ENCODE assay signal across 8 mouse cellular contexts in the genomic region with DNA sequence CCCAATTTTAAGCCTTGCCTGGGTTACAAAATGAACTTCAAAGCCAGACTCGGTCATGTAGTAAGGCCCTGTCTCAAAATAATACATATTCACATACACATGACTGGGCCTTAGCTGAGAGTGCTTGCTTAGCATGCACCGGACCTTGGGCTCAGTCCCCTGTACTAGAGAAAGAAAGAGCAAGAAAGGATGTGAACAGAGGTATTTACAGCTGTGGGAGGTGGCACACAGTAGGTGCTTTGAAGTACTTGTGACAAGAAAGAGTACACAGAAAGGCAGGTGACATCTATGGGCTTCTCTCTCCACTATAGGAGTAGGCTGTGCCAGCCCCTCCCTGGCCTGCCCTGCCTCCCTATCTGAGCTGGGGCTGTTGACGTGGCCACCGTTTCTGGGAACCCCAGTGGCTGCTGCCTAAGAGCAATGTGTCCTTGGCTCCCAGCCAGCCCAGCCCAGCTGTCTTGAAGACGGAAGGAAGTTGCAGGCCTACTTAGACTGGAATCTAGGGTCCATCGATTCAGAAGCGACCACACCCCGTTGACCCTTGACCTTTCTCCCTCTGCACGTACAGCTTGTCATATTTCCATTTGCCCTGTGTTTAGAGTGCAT. TPM values are rescaled to one million over a fixed set of nuclear protein-coding genes. Genes with fewer than 3 reads are reported as not detected.
DNase-seq lines count a peak whose midpoint lies in the region; ATAC-seq lines count a peak whose summit lies in the region.

No protein-coding gene starts in this region.

- H3K27ac ChIP-seq in hindbrain, embryonic 16.5 days (ENCODE audit: low read depth, low read length), result no peak overlapping the region
- no peak overlapping the region for H3K27ac ChIP-seq in hindbrain, embryonic 10.5 days
- H3K27ac ChIP-seq in stomach, embryonic 16.5 days (ENCODE audit: low read length), result peak overlapping the region; percentile 60; the same call in 1 of the 2 replicates
- H3K27ac ChIP-seq in forebrain, embryonic 11.5 days (ENCODE audit: low read depth, low read length), result no peak overlapping the region

- no peaks in the 10 kb centered on the region for H3K36me3 ChIP-seq in hindbrain, embryonic 16.5 days (ENCODE audit: control insufficient read depth, insufficient read depth, low read length)
- no peaks in the 10 kb centered on the region for H3K36me3 ChIP-seq in hindbrain, embryonic 10.5 days
- peaks cover 87% of the 10 kb centered on the region for H3K36me3 ChIP-seq in megakaryocyte, embryonic 14.5 days (replicated peaks; ENCODE audit: low read length)
- no peaks in the 10 kb centered on the region for H3K36me3 ChIP-seq in stomach, embryonic 16.5 days (ENCODE audit: control insufficient read depth, insufficient read depth, low read length)
- no peaks in the 10 kb centered on the region for H3K36me3 ChIP-seq in forebrain, embryonic 11.5 days (ENCODE audit: control insufficient read depth, insufficient read depth, low read length)

- H3K4me1 ChIP-seq in hindbrain, embryonic 16.5 days (ENCODE audit: control insufficient read depth, insufficient read depth, low read depth, low read length), result 0 out of 2 replicates have a peak, but pooled peaks cover 4% of the 10 kb centered on the region
- H3K4me1 ChIP-seq in hindbrain, embryonic 10.5 days (replicated peaks), result peaks cover 53% of the 10 kb centered on the region
- H3K4me1 ChIP-seq in megakaryocyte, embryonic 14.5 days, result peaks cover 100% of the 10 kb centered on the region
- H3K4me1 ChIP-seq in stomach, embryonic 16.5 days (ENCODE audit: control insufficient read depth, insufficient read depth, low read length), result peaks cover 34% of the 10 kb centered on the region
- H3K4me1 ChIP-seq in forebrain, embryonic 11.5 days (replicated peaks; ENCODE audit: control insufficient read depth, insufficient read depth, low read length), result no peaks in the 10 kb centered on the region

- 0 out of 2 replicates have a peak, but pooled peaks have one; percentile 24 for ATAC-seq in hindbrain, embryonic 16.5 days
- ATAC-seq in stomach, embryonic 16.5 days (ENCODE audit: insufficient read depth, low FRiP score), result peak; percentile 86
- no peak for ATAC-seq in forebrain, embryonic 11.5 days (replicated peaks; ENCODE audit: low FRiP score)

- no peak overlapping the region for H3K4me3 ChIP-seq in hindbrain, embryonic 16.5 days (ENCODE audit: low read length)
- H3K4me3 ChIP-seq in hindbrain, embryonic 10.5 days, result no peak overlapping the region
- peak overlapping the region; percentile 77 for H3K4me3 ChIP-seq in megakaryocyte, embryonic 14.5 days (replicated peaks)
- no peak overlapping the region for H3K4me3 ChIP-seq in stomach, embryonic 16.5 days (replicated peaks; ENCODE audit: low read length)
- no peak overlapping the region for H3K4me3 ChIP-seq in forebrain, embryonic 11.5 days (ENCODE audit: low read depth, low read length)

- WGBS in hindbrain, embryonic 16.5 days, result 63% methylated on average over 9 of the region's 9 CpGs
- 74% methylated on average over 9 of the region's 9 CpGs for WGBS in hindbrain, embryonic 10.5 days
- WGBS in large intestine, adult 2 months, result 15% methylated on average over 9 of the region's 9 CpGs
- 39% methylated on average over 9 of the region's 9 CpGs for WGBS in stomach, embryonic 16.5 days
- 84% methylated on average over 9 of the region's 9 CpGs for whole genome bisulfite sequencing in forebrain, embryonic 11.5 days

- H3K9me3 ChIP-seq in hindbrain, embryonic 16.5 days (ENCODE audit: control insufficient read depth, low read length), result no peaks in the 10 kb centered on the region
- H3K9me3 ChIP-seq in hindbrain, embryonic 10.5 days, result no peaks in the 10 kb centered on the region
- no peaks in the 10 kb centered on the region for H3K9me3 ChIP-seq in megakaryocyte, embryonic 14.5 days
- H3K9me3 ChIP-seq in stomach, embryonic 16.5 days (replicated peaks; ENCODE audit: control insufficient read depth, low read length), result no peaks in the 10 kb centered on the region
- no peaks in the 10 kb centered on the region for H3K9me3 ChIP-seq in forebrain, embryonic 11.5 days (ENCODE audit: control insufficient read depth, low read length)

- no peak overlapping the region for H3K9ac ChIP-seq in hindbrain, embryonic 16.5 days (ENCODE audit: low read depth, low read length)
- H3K9ac ChIP-seq in stomach, embryonic 16.5 days (ENCODE audit: low read length), result no peak overlapping the region
- H3K9ac ChIP-seq in forebrain, embryonic 11.5 days (ENCODE audit: low read length), result no peak overlapping the region

- DNase-seq in hindbrain, embryonic 10.5 days (ENCODE audit: low spot score), result no peak
- DNase-seq in ZHBTc4 (ENCODE audit: low read depth, low spot score), result peak; percentile 41
- peak; percentile 94 for DNase-seq in heart, adult 8-10 months (ENCODE audit: low spot score)
- DNase-seq in large intestine, adult 2 months (ENCODE audit: low read depth, low spot score), result peak; percentile 89
- no peak for DNase-seq in forebrain, embryonic 11.5 days (ENCODE audit: low spot score)

- H3K27me3 ChIP-seq in hindbrain, embryonic 16.5 days (replicated peaks; ENCODE audit: control insufficient read depth, insufficient read depth, low read length), result no peaks in the 10 kb centered on the region
- no peaks in the 10 kb centered on the region; the same call in 1 of the 2 replicates for H3K27me3 ChIP-seq in hindbrain, embryonic 10.5 days (ENCODE audit: insufficient read depth, poor library complexity, severe bottlenecking)
- H3K27me3 ChIP-seq in megakaryocyte, embryonic 14.5 days (replicated peaks), result no peaks in the 10 kb centered on the region
- H3K27me3 ChIP-seq in stomach, embryonic 16.5 days (ENCODE audit: control insufficient read depth, insufficient read depth, low read length), result no peaks in the 10 kb centered on the region
- H3K27me3 ChIP-seq in forebrain, embryonic 11.5 days (ENCODE audit: control insufficient read depth, insufficient read depth, low read length), result no peaks in the 10 kb centered on the region

- no peak overlapping the region for H3K4me2 ChIP-seq in hindbrain, embryonic 16.5 days (ENCODE audit: low read length)
- H3K4me2 ChIP-seq in stomach, embryonic 16.5 days (ENCODE audit: low read depth, low read length), result no peak overlapping the region
- no peak overlapping the region for H3K4me2 ChIP-seq in forebrain, embryonic 11.5 days (ENCODE audit: low read depth, low read length, severe bottlenecking)

RNA-seq across cellular contexts. Expression of a gene that starts 9.3 kb away (rescaled TPM):
- polyA plus RNA-seq in hindbrain, embryonic 16.5 days (2015; fragmentation: Nextera tagmentation; extraction: Ambion mirVana), result 5.6 and 6.2 TPM in 2 replicates
- 5.8 and 7.2 TPM in 2 replicates for polyA plus RNA-seq in hindbrain, embryonic 10.5 days (2016; fragmentation: Nextera tagmentation; extraction: Ambion mirVana)
- total RNA-seq in heart, adult 8-10 months (2022), result 10 to 100 TPM; 11.1 to 16.8 (median 13.5) TPM
- polyA plus RNA-seq in large intestine, adult 2 months (2012; rRNA removed), result 43.9 and 64.3 TPM in 2 replicates
- polyA plus RNA-seq in megakaryocyte, embryonic 14.5 days (2012; ENCODE audit: insufficient read depth, low replicate concordance), result 18.5 and 31.9 TPM in 2 replicates
- polyA plus RNA-seq in stomach, embryonic 16.5 days (2015; fragmentation: Nextera tagmentation; extraction: Ambion mirVana), result 12.3 and 13.8 TPM in 2 replicates
- polyA plus RNA-seq in forebrain, embryonic 11.5 days (2014; fragmentation: Nextera tagmentation; extraction: Ambion mirVana), result 2.9 and 4.1 TPM in 2 replicates

RNA-seq across cellular contexts. Expression of a gene that starts 42.0 kb away (rescaled TPM):
- 0.50 TPM in 2 replicates for polyA plus RNA-seq in hindbrain, embryonic 16.5 days (2015; fragmentation: Nextera tagmentation; extraction: Ambion mirVana)
- polyA plus RNA-seq in hindbrain, embryonic 10.5 days (2016; fragmentation: Nextera tagmentation; extraction: Ambion mirVana), result 0.41 and 0.49 TPM in 2 replicates
- total RNA-seq in heart, adult 8-10 months (2022), result under 1 TPM; 0.19 to 0.69 (median 0.33) TPM
- 11.2 and 13.7 TPM in 2 replicates for polyA plus RNA-seq in large intestine, adult 2 months (2012; rRNA removed)
- 19.8 and 124 TPM in 2 replicates for polyA plus RNA-seq in megakaryocyte, embryonic 14.5 days (2012; ENCODE audit: insufficient read depth, low replicate concordance)
- polyA plus RNA-seq in stomach, embryonic 16.5 days (2015; fragmentation: Nextera tagmentation; extraction: Ambion mirVana), result 0.45 and 0.70 TPM in 2 replicates
- 0.20 and 0.36 TPM in 2 replicates for polyA plus RNA-seq in forebrain, embryonic 11.5 days (2014; fragmentation: Nextera tagmentation; extraction: Ambion mirVana)

Comparison
In these comparisons a context has a peak if more than half of its experiments do, and no peak if none do; other contexts are left out.
1. DNase-seq: peak in ZHBTc4 (single experiment), heart, adult 8-10 months (single experiment) and large intestine, adult 2 months (single experiment); none in hindbrain, embryonic 10.5 days (single experiment) and forebrain, embryonic 11.5 days (single experiment).